Mouse (Mus musculus): Measurements from ENCODE around the gene Anapc7.

DNA sequence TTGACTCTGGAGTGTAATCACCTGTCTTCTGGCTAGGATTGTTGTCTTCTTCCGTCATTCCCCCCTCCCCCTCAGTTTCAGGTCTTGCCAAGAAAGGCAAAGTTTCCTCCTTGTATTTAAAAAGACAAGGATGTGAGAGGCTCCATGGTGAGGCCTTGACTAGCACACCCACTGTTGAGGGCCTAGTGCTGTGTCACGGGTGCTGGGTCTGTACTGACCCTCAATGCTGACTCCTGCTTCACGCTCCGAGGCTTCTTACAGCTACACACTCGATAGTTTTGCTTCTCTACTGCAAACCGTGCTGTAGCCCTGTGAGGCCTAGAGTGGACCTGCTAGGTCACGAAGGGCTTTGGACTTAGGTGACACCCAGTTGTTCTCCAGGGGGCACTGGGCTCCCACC is 30.7 kb downstream of the Anapc7 start:
- TF ChIP-seq CTCF (IDR thresholded peaks at IDR 0.05; ENCODE audit: insufficient read depth, low read depth, low read length) (no peak), POLR2A (IDR thresholded peaks at IDR 0.05; ENCODE audit: insufficient read depth, low read depth, low read length) (no peak)
